Mouse (Mus musculus) adipose tissue, adult 10 weeks (tissue): ENCODE results near the gene Adam20. TPM values are rescaled to one million over a fixed set of nuclear protein-coding genes. Genes with fewer than 3 reads are reported as not detected.

Source experiments
- polyA plus RNA-seq: library from polyadenylated mRNA; stranded (reverse); fragments of 350-450 nt; fragmentation: Illumina TruSeq; extraction: RNeasy Lipid Tissue Mini Kit (QIAGEN cat#74804); gene quantifications from one replicate; pipeline ENCODE4 v1.2.3, GENCODE M21; 2014; ENCODE audit warnings: low read depth, low replicate concordance

Adam20 gene
- 0.91 TPM for polyA plus RNA-seq

DNA sequence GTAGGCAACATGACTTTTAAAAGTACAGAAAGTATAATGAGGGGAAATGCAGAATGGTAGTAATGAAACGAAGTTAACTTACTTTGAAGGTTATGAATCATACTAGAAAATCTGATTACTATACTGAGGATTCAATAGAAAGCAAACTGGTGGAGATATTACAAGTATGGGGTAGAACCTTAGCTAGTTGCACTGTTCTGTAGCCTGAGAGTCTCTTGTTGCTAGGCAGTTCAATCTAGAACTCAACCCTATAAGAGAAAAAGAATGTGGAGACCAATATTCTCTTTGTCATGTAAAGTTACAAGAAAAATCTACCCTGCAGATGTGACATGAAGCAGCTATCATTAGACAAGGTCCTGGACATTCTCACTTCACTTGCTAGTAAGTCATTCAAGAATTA, at the start of gene Adam20:
TSS of gene Adam20 (plus strand) at position 301 of the 400 bp plus-strand sequence.

DNA sequence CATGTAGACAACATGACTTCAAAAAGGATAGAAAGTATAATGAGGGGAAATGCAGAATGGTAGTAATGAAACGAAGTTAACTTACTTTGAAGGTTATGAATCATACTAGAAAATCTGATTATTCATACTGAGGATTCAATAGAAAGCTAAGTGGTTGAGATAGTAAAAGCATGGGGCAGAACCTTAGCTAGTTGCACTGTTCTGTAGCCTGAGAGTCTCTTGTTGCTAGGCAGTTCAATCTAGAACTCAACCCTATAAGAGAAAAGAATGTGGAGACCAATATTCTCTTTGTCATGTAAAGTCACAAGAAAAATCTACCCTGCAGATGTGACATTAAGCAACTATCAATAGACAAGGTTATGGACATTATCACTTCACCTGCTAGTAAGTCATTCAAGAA, 41.2 kb upstream of the Adam20 start, which contains the start of gene Adam25:
TSS of gene Adam25 (plus strand) at position 301 of the 400 bp plus-strand sequence.

Other genes starting within 250 kb of the Adam20 start
- 1.3 TPM for gene Adam24, start 118.2 kb upstream of the Adam20 start, polyA plus RNA-seq
- gene Adam25, start 41.1 kb upstream of the Adam20 start, polyA plus RNA-seq = 0.36 TPM
- gene Adam39, start 29.7 kb downstream of the Adam20 start, polyA plus RNA-seq = 0.97 TPM